Mouse (Mus musculus): ENCODE measurements around the gene Spata31d1d. TPM values are rescaled to one million over a fixed set of nuclear protein-coding genes. Genes with fewer than 3 reads are reported as not detected.

The Spata31d1d gene
- polyA plus RNA-seq (2014; fragmentation: Illumina TruSeq; extraction: RNeasy Lipid Tissue Mini Kit (QIAGEN cat#74804); ENCODE audit: insufficient read depth, low read depth, low replicate concordance), result not detected

DNA sequence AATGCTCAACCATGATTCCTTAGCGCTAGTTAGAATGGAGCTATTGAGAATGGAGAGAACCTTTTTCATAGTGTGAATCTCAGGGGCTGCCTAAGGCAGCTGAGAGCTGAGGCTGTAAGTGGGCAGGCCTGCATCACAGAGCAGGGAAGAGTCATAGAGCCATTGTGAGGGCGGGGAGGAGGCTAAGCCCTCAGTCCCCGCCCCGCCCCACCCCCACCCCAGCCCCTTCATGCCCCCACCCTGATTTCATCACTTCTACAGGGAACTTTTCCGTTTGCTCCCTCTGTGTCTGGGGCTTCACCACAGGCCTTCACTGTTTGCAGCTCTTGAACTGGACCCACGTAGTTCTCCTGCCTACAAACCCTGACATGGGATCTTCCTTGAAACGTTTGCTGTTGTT lies at the start of gene Spata31d1d:
TSS of gene Spata31d1d (minus strand) at position 101 of the 400 bp plus-strand sequence.

GRCm38 (mm10) chr13:59769296-59770163 lies 38.0 kb upstream of the Spata31d1d start, which contains the start of gene Isca1:
TSS of gene Isca1 (minus strand) at chr13:59769810.

DNA sequence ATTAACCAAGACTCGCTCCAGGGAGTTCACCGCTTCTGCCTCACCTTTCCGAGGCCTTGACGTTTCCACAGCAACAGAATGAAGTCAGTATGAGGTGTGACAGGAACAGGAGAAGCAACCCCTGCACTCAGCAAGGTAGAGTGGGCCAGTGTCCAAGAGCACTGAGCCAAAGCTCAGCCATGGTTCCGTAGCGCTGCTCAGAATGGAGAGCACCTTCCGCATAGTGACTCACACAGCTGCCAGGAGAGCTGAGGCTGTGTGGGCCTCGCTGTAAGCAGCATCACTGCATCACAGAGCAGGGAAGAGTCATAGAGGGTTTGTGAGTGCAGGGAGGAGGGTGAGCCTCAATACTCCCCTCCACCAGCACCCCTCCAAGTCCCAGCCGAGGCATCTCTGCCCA lies 15.2 kb upstream of the Spata31d1d start, which contains the start of gene 1700014D04Rik:
TSS of gene 1700014D04Rik (minus strand) at position 42 of the 400 bp plus-strand sequence.

GRCm38 (mm10) chr13:59711984-59712383 lies 19.6 kb downstream of the Spata31d1d start, which contains the start of gene Spata31d1b:
TSS of gene Spata31d1b (plus strand) at chr13:59712284.

GRCm38 (mm10) chr13:59710230-59710629 lies 21.3 kb downstream of the Spata31d1d start, which contains the start of gene Spata31d1a:
TSS of gene Spata31d1a (minus strand) at chr13:59710330.

DNA sequence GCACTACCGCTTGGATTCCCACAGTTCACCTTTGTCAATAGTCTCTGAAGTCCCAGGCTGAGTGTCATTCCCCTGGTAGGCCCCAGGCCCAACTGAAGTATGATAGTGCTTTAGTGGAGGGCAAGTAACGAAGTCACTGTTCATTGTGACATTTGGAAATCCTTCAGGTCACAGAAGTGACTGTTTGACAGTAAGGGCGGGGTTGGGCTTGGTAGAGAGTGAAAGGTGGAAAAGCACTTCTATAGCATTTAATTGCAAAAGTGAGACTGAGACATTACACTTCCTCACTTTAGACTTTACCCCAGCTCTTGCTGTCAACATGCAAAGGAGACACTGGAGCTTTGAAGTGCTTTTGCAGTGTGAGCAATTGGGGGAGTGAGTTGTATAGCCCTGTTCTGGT lies 37.5 kb downstream of the Spata31d1d start, which contains the start of gene 4921517D22Rik:
TSS of gene 4921517D22Rik (minus strand) at position 101 of the 400 bp plus-strand sequence.

Other genes with a start within 250 kb of the Spata31d1d start
- 19.3 TPM for gene Agtpbp1, start 146.5 kb downstream of the Spata31d1d start, polyA plus RNA-seq (2014; fragmentation: Illumina TruSeq; extraction: RNeasy Lipid Tissue Mini Kit (QIAGEN cat#74804); ENCODE audit: insufficient read depth, low read depth, low replicate concordance)
- 38.0 TPM for gene Naa35, start 146.5 kb downstream of the Spata31d1d start, polyA plus RNA-seq (2014; fragmentation: Illumina TruSeq; extraction: RNeasy Lipid Tissue Mini Kit (QIAGEN cat#74804); ENCODE audit: insufficient read depth, low read depth, low replicate concordance)
- 14.4 TPM for gene Golm1, start 55.9 kb downstream of the Spata31d1d start, polyA plus RNA-seq (2014; fragmentation: Illumina TruSeq; extraction: RNeasy Lipid Tissue Mini Kit (QIAGEN cat#74804); ENCODE audit: insufficient read depth, low read depth, low replicate concordance)
- gene 4921517D22Rik, start 37.6 kb downstream of the Spata31d1d start, polyA plus RNA-seq (2014; fragmentation: Illumina TruSeq; extraction: RNeasy Lipid Tissue Mini Kit (QIAGEN cat#74804); ENCODE audit: insufficient read depth, low read depth, low replicate concordance), result not detected
- not detected for gene Spata31d1a, start 21.4 kb downstream of the Spata31d1d start, polyA plus RNA-seq (2014; fragmentation: Illumina TruSeq; extraction: RNeasy Lipid Tissue Mini Kit (QIAGEN cat#74804); ENCODE audit: insufficient read depth, low read depth, low replicate concordance)
- not detected for gene Spata31d1b, start 19.5 kb downstream of the Spata31d1d start, polyA plus RNA-seq (2014; fragmentation: Illumina TruSeq; extraction: RNeasy Lipid Tissue Mini Kit (QIAGEN cat#74804); ENCODE audit: insufficient read depth, low read depth, low replicate concordance)
- not detected for gene 1700014D04Rik, start 15.0 kb upstream of the Spata31d1d start, polyA plus RNA-seq (2014; fragmentation: Illumina TruSeq; extraction: RNeasy Lipid Tissue Mini Kit (QIAGEN cat#74804); ENCODE audit: insufficient read depth, low read depth, low replicate concordance)
- gene Isca1, start 38.1 kb upstream of the Spata31d1d start, polyA plus RNA-seq (2014; fragmentation: Illumina TruSeq; extraction: RNeasy Lipid Tissue Mini Kit (QIAGEN cat#74804); ENCODE audit: insufficient read depth, low read depth, low replicate concordance), result 66.0 TPM
- not detected for gene Gm49354, start 50.5 kb upstream of the Spata31d1d start, polyA plus RNA-seq (2014; fragmentation: Illumina TruSeq; extraction: RNeasy Lipid Tissue Mini Kit (QIAGEN cat#74804); ENCODE audit: insufficient read depth, low read depth, low replicate concordance)
- 32.6 TPM for gene Tut7, start 91.4 kb upstream of the Spata31d1d start, polyA plus RNA-seq (2014; fragmentation: Illumina TruSeq; extraction: RNeasy Lipid Tissue Mini Kit (QIAGEN cat#74804); ENCODE audit: insufficient read depth, low read depth, low replicate concordance)